Mouse (Mus musculus) cerebellum, adult 9-10 months (tissue): Measurements from ENCODE around the gene Gm44502.

Experiments used
- DNase-seq: peaks from one replicate; pipeline ENCODE4 v3.0.0; 2022

Gene Gm44502

DNA sequence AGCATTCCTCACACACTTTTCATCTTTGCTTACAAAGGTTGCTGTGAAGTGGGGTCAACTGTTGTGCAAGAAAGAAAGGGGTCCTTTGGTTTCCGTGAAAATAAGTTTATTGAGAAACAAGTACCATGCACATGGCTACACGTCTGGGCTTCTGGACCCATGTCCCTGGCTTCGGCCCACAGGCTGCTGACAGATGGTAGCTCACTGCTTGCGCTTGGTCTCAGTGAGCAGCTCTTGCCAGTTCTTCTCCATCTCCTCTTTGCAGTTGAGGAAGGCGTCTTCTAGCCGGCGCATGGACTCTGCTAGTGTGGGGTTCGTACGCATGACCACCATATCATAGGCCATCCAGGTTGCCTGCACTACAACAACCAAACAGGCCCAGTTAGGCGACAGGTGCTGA, 39.4 kb downstream of the Gm44502 start:
- DNase-seq, result peak; percentile 58

DNA sequence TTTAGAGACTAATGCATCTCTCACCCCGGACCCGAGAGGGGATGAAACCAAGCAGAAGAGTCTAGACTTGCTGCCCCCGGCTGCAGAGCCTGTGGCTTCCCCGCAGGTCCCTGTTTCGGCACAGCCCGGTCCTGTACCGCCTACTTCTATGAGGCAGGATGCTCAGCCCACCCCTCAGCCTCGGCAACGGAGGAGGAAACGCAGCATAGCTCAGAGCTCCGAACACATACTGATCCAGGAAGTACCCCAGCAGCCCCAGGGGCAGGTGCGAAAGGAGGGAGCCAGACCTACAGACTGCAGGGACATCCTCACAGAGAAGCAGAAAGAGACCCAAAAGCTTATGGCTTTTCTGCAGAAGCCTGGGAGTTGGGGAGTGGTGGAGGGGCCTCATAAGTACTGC, 42.4 kb downstream of the Gm44502 start:
- no peak for DNase-seq

DNA sequence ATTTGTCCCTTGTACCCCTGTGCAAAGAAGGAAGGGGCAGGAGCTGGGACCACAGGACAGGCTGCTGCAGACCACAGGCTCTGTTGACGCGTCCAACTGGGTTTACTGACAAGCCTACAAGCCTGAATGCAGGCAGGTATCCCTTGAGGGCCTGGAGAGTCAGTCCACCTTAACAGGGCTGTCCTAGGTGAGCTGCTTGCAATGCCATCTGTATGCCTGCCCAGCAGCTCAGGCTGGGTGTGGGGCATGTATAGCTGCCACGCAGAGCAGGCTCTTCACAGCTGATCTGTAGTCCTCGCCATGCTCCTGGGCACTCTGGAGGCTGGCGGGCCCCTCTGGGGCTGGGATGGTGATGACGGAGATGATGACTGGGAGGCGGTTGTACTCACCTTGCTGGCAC, 44.9 kb downstream of the Gm44502 start, which contains the start of gene Klhdc7b:
TSS of gene Klhdc7b (plus strand) at position 301 of the 400 bp plus-strand sequence.
- DNase-seq, result peak; percentile 15

DNA sequence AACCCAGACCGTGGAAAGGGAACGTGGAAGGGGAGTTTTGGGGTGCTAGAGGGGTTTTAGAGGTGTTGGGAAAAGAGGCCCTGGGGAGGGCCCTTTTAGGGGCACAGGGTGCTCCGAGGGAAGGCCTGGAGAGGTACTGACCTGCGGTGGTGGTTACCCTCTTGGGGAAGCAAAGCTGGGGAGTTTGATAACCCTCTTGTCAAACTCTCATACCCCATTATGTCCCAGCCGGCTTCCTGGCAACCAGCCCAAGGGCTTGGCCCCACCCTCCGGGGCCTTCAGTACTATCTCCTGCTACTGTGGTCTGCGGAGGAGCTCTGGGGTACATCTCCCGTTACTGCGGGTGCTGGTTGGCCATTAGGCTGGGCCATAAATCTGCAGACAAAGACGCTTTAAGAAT, 50.1 kb downstream of the Gm44502 start:
- DNase-seq, result peak; percentile 75

DNA sequence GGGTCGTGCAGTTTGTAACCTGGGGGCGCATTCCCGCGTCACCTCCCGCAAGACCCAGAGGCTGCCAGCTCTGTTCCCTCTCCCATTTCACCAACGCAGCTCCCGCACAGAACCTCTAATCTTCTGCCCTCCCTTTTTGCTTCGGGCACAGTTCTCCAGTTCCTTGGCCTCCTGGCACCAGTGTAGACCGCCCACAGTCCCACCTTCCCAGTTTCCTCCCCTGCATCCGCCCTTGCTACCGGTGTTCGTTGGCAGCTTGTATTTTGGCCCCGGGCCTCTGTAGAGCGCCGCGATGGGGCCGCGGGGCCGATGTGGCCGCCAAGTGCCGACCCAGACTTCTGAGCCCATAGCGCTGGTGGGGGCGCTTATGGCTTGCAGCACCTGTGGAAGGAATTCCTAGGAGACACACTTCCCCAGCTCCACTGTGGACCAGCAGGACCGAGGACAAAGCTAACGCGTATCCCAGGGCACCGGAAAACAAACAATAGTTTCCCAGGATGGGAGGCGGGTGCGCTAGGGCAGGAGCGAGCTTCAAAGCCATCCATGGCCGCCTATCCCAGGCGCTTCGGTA, 50.6 kb downstream of the Gm44502 start, which contains the start of gene Odf3b:
TSS of gene Odf3b (minus strand) at position 452 of the 571 bp plus-strand sequence.
- DNase-seq, result peak; percentile 90

DNA sequence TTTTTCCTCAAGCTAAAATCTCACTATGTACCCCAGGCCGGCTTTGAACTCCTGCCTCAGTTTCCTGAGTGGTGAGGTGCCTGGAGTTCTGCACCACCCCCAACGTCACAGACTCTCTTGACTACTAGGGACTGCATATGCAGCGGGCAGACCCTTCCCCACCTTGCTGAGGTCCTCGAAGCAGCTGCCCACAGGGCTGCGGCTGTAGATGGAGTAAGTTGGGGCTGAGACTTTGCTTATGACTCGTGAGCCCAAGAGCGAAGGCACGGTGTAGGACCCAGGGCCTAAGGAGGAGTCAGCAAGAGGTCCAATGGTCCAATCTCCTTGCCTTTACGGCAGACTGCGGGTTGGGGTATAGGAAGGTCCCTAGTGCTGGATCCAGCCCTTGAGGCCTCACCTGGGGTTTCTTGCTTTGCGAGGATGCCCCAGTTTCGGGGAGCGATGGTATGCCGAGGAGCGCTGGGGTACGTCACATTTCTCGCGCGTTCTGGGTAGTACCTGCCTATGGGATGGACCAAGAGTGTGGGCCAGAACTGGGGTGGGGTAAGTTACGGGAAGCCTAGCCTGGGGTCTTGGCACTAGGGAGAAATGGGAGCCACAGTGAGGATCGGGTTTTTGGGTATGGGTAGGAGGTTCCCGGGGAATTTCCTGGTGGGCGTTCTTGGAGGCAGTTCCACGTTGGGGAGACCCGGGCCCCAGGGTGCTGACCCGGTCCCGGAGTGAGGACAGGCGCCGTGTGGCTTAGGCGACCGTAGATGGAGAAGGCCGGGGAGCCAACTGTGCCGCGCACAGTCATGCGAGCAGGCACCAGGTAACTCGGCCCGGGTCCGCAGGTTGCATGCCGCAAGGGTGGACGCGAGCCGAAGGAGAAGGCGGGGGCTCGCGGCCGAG, 51.3 kb downstream of the Gm44502 start:
- DNase-seq, result peak; percentile 75

DNA sequence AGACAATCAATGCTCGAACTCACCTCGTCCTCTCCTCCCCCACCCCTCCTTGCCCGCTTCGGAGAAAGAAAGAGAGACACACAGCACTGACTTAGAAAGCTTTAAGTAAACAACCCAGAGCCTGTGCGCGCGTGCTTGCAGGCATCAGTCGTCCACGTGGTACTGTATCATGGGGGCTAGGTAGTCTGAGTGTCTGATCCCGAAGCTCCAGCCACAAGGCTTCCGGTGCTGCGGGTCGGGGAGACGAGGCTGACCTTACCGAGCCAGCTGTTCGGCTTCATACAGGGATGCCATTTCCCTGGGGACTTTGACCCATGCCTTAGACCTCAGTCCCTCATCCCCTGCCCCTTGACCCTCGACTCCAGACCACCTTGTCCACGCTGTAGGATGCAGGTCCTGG, 52.1 kb downstream of the Gm44502 start:
- peak; percentile 45 for DNase-seq

DNA sequence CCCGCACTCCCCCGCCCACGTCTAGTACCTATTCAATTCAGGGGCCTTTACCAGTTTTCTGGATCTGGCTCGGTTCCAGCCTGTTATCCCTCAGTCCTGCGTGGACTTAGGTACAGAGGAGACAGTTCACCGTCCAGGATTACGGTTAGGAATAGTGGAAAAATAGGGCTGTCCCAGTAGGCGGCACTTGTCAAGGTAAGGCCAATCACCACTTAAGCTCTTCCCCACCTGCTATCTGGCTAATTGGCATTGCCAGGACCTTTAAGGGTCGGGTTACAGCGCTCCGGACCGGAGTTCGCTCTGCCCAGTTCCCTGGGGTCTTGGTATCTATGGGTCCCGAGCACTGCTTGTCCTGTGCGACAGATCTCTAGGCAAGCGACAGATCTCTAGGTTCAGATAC, 52.5 kb downstream of the Gm44502 start, which contains the start of gene Tymp:
TSS of gene Tymp (minus strand) at position 83 of the 400 bp plus-strand sequence.
- peak; percentile 47 for DNase-seq

DNA sequence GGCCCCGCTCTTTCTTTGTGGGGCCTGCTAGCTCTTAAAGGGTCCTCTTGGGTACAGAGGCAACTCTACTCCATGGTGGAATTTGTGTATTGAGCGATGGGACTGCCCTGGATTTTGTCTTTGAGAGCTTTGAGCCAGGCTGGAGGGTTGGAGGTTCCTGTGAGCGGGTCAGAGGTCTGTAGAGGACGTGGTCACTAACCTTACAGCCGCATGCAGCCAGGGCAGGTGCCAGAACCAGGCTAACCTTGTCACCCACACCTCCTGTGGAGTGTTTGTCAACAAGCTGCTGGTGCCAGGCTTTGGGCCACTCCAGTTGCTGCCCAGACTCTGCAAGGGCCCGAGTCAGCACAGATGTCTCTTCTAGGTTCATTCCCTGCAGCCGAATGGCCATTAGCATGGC, 53.5 kb downstream of the Gm44502 start:
- DNase-seq, result peak; percentile 47

DNA sequence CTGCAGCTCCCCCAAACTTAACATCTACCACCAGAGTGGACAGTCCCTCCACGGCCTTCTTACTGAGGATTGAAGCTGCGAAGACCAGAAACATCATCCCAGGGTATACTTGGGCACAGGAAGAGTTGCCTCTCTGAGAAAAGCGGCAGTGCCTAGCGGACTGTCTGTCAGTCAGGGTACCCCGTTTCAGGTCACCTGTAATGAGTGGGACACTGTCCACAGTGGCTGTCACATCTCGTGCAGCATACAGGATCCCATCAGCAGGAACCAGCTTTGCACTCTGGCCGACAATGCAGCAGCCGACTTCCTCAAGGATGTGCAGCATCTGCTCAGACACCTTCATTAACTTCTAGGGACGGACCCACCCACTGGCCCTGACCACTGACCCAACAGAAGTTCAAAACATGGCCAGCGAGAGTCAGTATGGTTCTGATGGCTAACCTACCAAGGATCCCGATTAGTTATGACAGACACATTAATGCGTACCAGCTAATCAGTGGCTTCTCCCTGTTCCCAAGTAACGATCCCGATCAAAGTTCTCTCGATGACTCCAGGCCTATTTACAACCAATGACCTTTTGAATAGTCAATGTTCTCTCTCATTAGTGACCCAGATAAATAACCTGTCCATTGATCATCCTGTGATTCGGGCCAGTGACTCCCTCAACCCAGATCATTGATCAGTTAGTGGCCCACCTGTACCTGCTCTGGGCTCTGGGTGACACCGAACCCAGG, 54.5 kb downstream of the Gm44502 start:
- DNase-seq, result peak; percentile 50

DNA sequence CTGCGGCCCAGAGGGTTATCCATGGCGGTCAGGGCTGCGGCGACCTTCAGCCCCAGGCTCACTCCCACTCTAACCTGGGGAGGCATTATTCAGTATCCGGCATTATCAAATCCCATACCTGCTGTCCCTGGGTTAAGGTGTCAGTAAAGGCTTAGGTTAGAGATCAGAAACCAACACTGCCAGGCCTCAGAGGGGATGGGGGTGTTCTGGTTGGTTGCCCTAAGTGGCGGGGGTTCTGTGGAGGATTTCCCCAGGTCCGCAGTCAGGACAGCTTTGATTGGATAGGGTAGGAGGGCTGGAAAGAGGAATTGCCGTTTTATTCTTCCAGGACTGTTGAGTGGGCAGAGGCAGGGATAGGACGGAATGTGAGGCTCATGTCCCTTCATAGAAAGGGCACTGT, 55.2 kb downstream of the Gm44502 start:
- DNase-seq, result peak; percentile 64

DNA sequence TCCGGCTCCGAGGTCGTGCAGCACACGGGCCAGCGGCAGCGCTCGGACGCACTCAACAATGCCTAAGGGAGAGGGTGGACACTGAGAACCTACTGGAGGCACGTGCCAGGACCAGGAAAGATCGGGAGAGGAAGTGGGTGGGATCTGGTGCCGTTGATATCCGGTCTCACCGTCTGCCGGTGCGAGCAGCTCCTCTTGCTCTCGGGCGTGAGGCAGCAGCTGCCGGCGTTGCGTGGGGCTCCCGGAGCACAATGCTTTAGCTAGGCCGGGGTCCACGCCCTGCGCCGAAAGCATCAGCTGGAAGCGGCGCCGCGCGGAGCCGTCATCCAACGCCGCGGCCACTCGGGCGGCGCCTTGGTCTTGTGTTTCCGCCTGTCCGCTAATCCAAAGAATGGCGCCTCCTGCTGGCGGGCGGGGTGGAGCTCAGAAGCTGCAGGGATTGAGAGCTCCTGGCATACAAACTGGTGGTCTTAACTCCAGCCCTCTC, 55.7 kb downstream of the Gm44502 start, which contains the start of gene Sco2:
TSS of gene Sco2 (minus strand) at position 85 of the 487 bp plus-strand sequence.
- peak; percentile 95 for DNase-seq

DNA sequence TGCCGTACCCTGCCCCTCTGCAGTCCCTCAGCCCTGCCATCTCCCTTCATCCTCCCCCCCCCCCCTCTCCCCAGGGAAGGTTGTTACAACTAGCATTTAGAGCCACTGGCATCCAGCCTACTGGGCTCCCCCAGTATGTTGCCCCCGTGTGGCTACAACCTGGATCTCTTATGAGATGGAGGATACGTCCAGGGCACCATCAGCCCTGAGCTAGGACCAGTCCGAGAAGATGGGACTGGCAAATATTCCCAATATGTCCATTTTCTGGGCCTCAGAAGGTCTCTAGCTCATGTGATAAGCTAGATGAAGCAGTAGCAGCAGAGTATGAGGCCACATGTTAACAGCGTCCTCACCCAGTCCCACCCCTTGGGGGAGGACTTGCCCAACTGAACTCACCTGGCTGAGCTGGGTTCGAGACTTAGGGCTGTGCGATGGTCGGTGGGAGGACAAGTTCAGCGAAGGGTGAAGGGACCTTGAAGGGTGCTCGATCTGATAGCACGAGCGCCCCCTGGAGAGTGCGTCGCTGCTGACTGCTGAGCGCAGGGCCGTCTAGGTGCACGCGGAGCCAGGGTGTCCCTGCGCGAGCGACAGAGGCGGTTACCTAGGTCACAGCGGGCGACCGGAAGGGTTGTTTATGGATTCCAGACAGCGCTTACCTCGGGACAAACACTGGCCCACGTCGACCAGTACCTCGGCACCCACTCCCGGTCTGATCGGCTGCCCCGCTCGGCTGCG, 56.3 kb downstream of the Gm44502 start:
- DNase-seq, result peak; percentile 85

DNA sequence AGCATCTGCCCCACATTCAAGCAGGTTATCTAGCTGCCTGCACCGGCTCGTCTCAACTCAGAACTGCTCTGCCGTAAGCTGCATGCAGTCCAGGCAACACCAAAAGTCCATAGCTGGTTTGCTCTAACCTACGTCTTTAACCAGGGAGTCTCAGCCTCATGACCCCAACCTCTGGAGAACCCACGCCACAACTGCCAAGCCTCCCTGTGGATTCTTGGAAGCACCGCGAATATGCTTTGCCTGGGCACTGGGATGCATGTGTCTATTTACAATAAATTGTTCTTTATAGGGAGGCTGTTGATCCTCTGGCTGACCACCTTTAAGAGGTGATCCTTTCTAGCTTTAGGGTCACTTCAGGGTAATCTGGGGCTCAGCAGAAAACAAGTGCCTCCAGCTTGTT, 57.0 kb downstream of the Gm44502 start:
- peak; percentile 57 for DNase-seq

DNA sequence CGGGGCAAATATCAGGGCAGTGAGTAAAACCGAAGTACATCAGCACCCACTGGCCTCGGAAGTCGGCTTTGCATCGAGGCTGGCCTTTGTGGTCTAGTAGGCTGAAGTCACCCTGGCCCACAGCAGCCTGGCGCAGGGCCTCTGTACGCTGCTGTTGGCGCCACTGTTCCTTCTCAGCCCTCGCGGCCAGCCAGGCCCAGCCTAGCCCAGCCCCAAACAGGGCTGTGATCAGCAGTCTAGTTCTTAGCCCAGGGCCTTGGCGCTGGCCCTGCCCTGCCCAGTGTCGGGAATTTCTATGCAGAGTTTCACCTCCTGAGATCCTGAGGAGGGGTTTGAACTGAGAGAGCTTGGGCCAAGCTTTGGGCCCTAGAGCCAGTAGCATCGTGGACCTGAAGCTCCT, 57.4 kb downstream of the Gm44502 start:
- DNase-seq, result no peak
